Mouse (Mus musculus) adrenal gland, adult 2 months (tissue): Measurements from ENCODE around the gene Coq7. TPM values are rescaled to one million over a fixed set of nuclear protein-coding genes. Genes with fewer than 3 reads are reported as not detected.

Experiments used
- DNase-seq: peaks from one replicate; pipeline ENCODE4 v3.0.0; 2021
- polyA plus RNA-seq: library from polyadenylated mRNA; depleted of rRNA; stranded (reverse); fragments of >200 nt; gene quantifications from 2 replicates; pipeline ENCODE4 v1.2.3, GENCODE M21; 2012
- total RNA-seq, 2 experiments: library from RNA; stranded (reverse); gene quantifications; 2 replicates each; pipeline ENCODE4 v1.2.3; 2021

The Coq7 gene
- total and polyA plus RNA-seq, 3 experiments = 28.3 to 52.0 (median 32.3) TPM

- DNase-seq = no peak
Measured at GRCm38 (mm10) chr7:118494892-118495579, 38.1 kb downstream of the Coq7 start.

GRCm38 (mm10) chr7:118493892-118494291 lies 39.3 kb downstream of the Coq7 start:
- DNase-seq = no peak

GRCm38 (mm10) chr7:118491431-118492147 lies 41.6 kb downstream of the Coq7 start, which contains the start of gene Itpripl2:
TSS of gene Itpripl2 (minus strand) at chr7:118491975.
- peak; percentile 90 for DNase-seq

GRCm38 (mm10) chr7:118490666-118491430 lies 42.3 kb downstream of the Coq7 start:
- DNase-seq = no peak

GRCm38 (mm10) chr7:118489706-118490665 lies 43.2 kb downstream of the Coq7 start:
- DNase-seq = peak; percentile 12

GRCm38 (mm10) chr7:118488060-118488664 lies 45.0 kb downstream of the Coq7 start:
- DNase-seq = no peak

- DNase-seq = no peak
Measured at GRCm38 (mm10) chr7:118486917-118487316, 46.2 kb downstream of the Coq7 start.

GRCm38 (mm10) chr7:118483996-118484395 lies 49.2 kb downstream of the Coq7 start:
- DNase-seq = no peak

- no peak for DNase-seq
Measured at GRCm38 (mm10) chr7:118482001-118482400, 51.2 kb downstream of the Coq7 start.

- DNase-seq = peak; percentile 7
Measured at GRCm38 (mm10) chr7:118481047-118481810, 51.9 kb downstream of the Coq7 start.

- no peak for DNase-seq
Measured at GRCm38 (mm10) chr7:118480160-118480709, 52.9 kb downstream of the Coq7 start.

- DNase-seq = peak; percentile 36
Measured at GRCm38 (mm10) chr7:118478835-118479312, 54.3 kb downstream of the Coq7 start.

- DNase-seq = no peak
Measured at GRCm38 (mm10) chr7:118476428-118476827, 56.7 kb downstream of the Coq7 start.

GRCm38 (mm10) chr7:118475008-118475705 lies 58.0 kb downstream of the Coq7 start:
- peak; percentile 9 for DNase-seq

GRCm38 (mm10) chr7:118472886-118473285 lies 60.3 kb downstream of the Coq7 start:
- no peak for DNase-seq

- DNase-seq = no peak
Measured at GRCm38 (mm10) chr7:118468060-118468459, 65.1 kb downstream of the Coq7 start.

- no peak for DNase-seq
Measured at GRCm38 (mm10) chr7:118464432-118464831, 68.7 kb downstream of the Coq7 start.

GRCm38 (mm10) chr7:118462818-118463762 lies 70.1 kb downstream of the Coq7 start:
- DNase-seq = no peak
